In the genomic region with DNA sequence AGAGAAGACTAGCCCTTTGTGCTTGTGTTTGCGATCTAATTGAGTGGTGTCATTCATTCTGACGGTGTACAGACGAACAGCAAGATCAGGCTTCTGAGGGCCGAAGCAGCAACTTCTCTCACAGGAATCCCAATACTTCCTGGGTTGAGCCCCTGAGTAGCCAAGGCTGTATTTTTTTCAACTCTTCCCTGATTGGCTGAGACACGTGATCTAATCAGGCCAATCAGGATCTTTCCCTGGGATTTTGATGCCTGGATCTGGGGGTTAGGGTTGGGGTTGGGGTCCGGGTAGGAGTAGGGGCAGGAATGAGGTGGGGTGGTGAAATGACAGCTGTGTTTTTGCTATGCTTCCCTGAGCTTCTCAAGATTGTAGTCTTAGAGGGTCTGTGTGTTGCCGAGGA, we compare ENCODE assay signal across 35 mouse cellular contexts.
"Had no signal": no experiment of that assay in that cellular context is flagged by ENCODE, and none has a peak within 500 bp of the region (broad histone marks: within the 10 kb centered on the region; RNA-seq: fewer than 3 reads in every experiment).

No protein-coding gene starts in this region.

- H3K9ac ChIP-seq: heart, embryonic 12.5 days; heart, embryonic 13.5 days; heart, embryonic 15.5 days; hindbrain, embryonic 12.5 days; hindbrain, embryonic 13.5 days; hindbrain, embryonic 14.5 days; hindbrain, embryonic 15.5 days; intestine, embryonic 15.5 days; kidney, embryonic 15.5 days had no signal

- H3K4me2 ChIP-seq: heart, embryonic 11.5 days; heart, embryonic 12.5 days; heart, embryonic 13.5 days; heart, embryonic 15.5 days; hindbrain, embryonic 12.5 days; hindbrain, embryonic 13.5 days; hindbrain, embryonic 14.5 days; hindbrain, embryonic 15.5 days; intestine, embryonic 15.5 days; kidney, embryonic 15.5 days had no signal

- H3K9me3 ChIP-seq: heart, embryonic 12.5 days; heart, embryonic 13.5 days; heart, embryonic 15.5 days; hindbrain, embryonic 10.5 days; hindbrain, embryonic 12.5 days; hindbrain, embryonic 13.5 days; hindbrain, embryonic 15.5 days; intestine, embryonic 15.5 days; kidney, embryonic 15.5 days had no signal

- H3K36me3 ChIP-seq: heart, embryonic 12.5 days; heart, embryonic 13.5 days; heart, embryonic 15.5 days; hindbrain, embryonic 10.5 days; hindbrain, embryonic 12.5 days; hindbrain, embryonic 13.5 days; hindbrain, embryonic 15.5 days; intestine, embryonic 15.5 days; kidney, embryonic 15.5 days had no signal

- DNase-seq: heart, postnatal 10 days; heart, postnatal 14 days; heart, postnatal 36 days; heart, postnatal 4 days; kidney, adult 11 months; kidney, adult 18-20 months; kidney, adult 2 months; kidney, adult 8-10 months; kidney, adult 9 months; kidney, postnatal 10 days; kidney, postnatal 14 days; kidney, postnatal 25 days; kidney, postnatal 36 days; kidney, postnatal 4 days; layer of hippocampus, adult 9-11 months; layer of hippocampus, postnatal 36 days had no signal

- H3K4me3 ChIP-seq: heart, embryonic 12.5 days; heart, embryonic 13.5 days; heart, embryonic 15.5 days; hindbrain, embryonic 10.5 days; hindbrain, embryonic 12.5 days; hindbrain, embryonic 13.5 days; hindbrain, embryonic 15.5 days; intestine, embryonic 15.5 days; kidney, embryonic 15.5 days; layer of hippocampus, adult 2 months; left cerebral cortex, adult 2 months had no signal

- H3K4me1 ChIP-seq: heart, embryonic 12.5 days; heart, embryonic 13.5 days; heart, embryonic 15.5 days; hindbrain, embryonic 13.5 days; hindbrain, embryonic 15.5 days; intestine, embryonic 15.5 days had no signal

- H3K27me3 ChIP-seq: heart, embryonic 12.5 days; heart, embryonic 13.5 days; heart, embryonic 15.5 days; hindbrain, embryonic 12.5 days; hindbrain, embryonic 13.5 days; hindbrain, embryonic 15.5 days; intestine, embryonic 15.5 days; kidney, embryonic 15.5 days had no signal

- ATAC-seq: hindbrain, embryonic 16.5 days; hindbrain, postnatal 0 days; inflammation-experienced regulatory T-cells, adult 6 months; intestine, embryonic 15.5 days; intestine, embryonic 16.5 days; intestine, postnatal 0 days had no signal

- H3K27ac ChIP-seq: heart, embryonic 13.5 days; heart, embryonic 15.5 days; hindbrain, embryonic 10.5 days; hindbrain, embryonic 12.5 days; hindbrain, embryonic 13.5 days; hindbrain, embryonic 14.5 days; hindbrain, embryonic 15.5 days; hindbrain, postnatal 0 days; intestine, embryonic 15.5 days; kidney, embryonic 15.5 days; kidney, postnatal 0 days; layer of hippocampus, adult 2 months; left cerebral cortex, adult 2 months had no signal
